Mouse (Mus musculus) adrenal gland (tissue): ENCODE results near the gene Fuz.

Experiments
- intact Hi-C: fragments of 180-260 bp; cut with DNase I; formaldehyde crosslinking; loops from one replicate; pipeline ENCODE4 v1.15.1; 2025
- long read RNA-seq, 2 experiments: library from polyadenylated mRNA; unstranded; transcript quantifications; one replicate each; pipeline ENCODE4 v2.0.0; 2020; ENCODE audit warnings: borderline replicate concordance in 1 of 2; ENCODE audit not compliant: insufficient replicate concordance in 1 of 2

Gene Fuz
- long read RNA-seq, experiment 1, transcript Fuz-201 (11 exons, 1,698 nt), result major isoform, 5 of 9 reads
- long read RNA-seq, experiment 1, partial matches to known transcripts, result 2 of 9 reads
- long read RNA-seq, experiment 1, other reads (novel, unspliced or antisense), result 2 of 9 reads
- long read RNA-seq, experiment 2, transcript Fuz-201 (11 exons, 1,698 nt), result major isoform, 6 of 10 reads
- long read RNA-seq, experiment 2, partial matches to known transcripts, result 1 of 10 reads
- long read RNA-seq, experiment 2, other reads (novel, unspliced or antisense), result 2 of 10 reads

DNA sequence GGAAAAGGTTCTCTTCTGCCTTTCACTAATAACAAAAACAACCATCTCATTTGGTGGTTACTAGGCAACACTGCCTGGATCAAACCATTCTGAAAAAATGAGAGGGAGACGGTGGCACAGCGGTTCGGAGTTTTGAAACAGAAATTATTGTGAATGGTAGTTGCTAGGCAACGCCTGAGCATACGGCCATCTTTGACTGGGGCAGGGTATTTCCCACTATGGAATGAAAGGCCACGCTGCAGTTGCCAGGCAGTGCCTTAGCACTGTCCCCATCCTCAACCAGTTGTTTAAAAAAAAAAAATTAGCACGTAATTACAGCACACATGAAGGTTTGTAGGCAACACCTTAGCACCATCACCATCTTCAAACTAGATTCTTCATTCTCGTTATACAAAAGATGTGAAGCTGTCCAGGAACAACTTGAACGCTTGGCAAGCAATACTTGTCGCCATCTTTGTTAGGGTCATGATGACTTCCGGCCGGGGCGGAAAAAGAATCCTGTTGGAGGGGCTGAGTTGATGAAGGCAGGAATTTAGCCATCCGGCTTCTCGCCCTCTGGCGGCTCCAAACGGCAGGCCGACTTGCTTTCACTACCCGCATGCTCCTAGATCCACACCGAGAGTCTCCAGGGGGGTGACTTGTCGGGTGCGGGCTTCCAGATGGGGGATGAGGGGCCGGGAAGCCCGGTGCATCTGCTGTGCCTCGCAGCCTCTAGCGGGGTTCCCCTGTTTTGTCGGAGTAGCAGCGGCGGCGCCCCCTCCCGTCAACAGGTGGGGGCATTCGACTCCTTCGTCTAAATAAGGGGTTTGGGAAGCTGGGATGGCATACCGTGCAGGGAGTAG is at the start of gene Fuz:
Fuz (plus strand) TSS at position 487 of the 842 bp plus-strand sequence.
- intact Hi-C loops, result no loop called here

DNA sequence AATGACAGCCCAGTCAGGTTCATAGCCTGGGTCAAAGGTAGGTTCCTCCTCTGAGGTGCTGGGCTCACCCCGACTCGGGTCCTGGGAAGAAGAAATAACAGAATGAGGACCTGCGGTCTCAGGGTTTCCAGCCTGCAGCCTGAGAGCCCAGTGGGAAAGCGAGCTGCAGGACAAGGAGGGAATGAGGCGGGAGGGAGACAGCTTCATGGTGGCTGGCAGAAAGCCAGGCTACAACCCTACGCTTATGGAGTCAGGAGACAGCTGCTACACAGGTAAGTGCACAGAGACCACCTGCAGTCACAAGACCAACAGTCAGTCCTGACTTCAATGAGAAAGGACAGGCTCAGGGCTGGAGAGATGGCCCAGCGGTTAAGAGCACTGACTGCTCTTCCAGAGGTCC is 49.1 kb upstream of the Fuz start:
- intact Hi-C loops, result no loop called here

DNA sequence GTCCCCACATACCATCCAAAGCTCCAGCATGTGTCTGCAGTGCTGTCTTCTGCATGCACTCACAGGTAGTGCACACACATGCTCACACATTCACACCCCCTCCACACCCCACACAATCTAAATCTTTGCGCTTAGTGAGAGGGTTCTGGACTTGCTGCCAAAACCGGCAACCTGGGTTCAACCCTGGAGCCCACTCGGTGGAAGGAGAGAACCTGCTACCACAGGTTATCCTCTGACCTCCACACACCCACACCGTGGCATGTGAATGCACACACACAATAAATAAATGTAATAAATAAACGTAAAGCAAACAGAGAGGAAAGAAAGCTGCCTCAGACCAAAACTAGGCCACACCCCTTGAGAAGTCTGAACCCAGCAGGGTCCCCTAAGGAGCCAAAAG is 48.1 kb upstream of the Fuz start:
- intact Hi-C loops, result no loop called here

DNA sequence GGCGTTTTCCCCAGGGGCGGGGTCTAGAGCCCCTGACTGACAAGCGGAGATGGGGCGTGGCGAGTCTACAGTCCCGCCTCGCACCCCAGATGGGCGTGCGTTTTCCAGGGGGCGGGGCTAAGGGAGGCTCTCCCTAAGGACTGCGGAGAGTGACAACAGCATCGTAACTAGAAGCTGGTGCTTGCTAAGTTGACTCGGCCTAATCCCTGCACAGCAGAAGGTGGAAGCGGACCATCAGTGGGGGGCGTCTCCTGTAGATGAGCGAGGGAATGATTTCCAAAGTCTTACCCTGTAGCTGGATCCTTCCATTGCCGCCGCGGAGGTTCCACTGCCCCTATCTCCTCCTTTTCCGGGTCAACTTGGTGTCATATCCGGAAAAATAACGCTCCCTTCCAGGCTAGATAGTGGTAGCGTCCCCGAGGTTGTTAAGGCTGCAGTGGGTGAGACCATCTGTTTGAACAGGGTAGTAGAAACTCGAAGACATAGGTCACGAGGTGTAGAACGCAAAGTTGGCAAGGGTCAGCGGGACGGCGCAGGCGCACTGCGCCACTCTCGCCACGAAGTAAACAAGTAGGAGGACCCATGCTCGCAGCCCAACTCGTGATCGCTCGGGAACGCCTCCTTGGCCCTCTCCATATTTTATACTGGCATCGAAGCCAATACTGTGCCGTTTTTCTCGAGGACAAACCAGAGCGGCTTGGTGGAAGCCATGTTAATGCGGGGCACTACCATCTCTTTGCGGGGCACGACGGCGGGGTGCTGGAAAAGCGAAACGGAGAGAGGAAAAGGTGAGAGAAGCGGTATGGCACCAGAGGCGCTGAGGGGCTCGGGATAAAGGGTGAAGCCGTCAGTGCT is 47.1 kb upstream of the Fuz start, which contains the start of the genes Akt1s1 and Tbc1d17:
Akt1s1 (plus strand) TSS at position 431 of the 855 bp plus-strand sequence.
Tbc1d17 (minus strand) TSS at position 519 of the 855 bp plus-strand sequence.
- intact Hi-C loops, result no loop called here

DNA sequence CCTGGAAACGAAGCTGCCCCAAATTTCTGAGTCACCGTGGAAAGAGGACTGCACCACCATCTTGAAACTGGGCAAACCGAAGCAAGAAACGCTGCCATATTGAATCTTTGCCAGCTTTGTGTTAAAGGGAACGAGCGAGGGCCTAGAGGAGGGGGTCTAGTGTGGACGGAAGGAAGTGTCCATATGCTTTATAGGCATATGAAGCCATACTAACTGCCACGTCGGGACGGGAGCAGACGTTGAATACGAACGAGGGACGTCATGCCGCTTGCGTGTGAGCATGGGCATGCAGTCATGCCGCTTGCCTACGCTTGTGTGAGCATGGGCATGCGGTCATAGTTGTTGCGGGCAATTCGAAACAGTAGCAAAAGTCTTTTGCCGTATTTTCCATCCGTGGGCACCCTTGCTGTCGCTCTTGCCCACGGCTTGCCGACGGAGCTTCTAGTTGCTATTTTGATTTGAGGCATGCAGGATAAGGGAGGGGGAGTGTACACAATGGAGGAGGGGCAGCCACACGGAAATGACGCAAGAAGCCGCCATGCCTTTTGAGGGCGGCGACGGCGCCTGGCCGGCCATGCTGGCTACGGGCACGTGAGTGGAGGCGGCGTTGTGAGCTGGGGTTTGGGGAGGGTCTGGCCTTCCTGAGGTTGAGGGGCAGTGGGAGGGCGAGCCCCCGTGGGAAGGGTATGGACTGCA is 46.3 kb upstream of the Fuz start:
- intact Hi-C loops, result no loop called here

DNA sequence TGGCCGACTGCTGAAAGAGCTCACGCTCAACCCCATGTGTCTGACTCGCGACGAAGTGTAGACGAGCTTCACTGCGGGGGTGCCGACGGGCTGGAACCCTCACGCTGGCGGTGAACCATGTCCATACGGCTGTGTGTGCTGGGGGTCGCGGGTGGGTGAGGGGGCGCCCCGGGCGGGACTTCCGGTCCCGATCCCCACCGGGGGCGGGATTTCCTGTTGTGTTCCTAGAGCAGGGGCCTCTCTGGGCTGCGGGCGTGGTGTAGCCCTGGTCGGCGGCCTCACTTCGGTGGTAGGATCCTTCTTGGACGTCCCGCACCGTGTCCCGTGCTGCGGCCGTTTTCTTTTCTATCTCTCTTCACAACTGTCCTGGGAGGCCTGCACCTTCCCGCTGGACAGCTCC is 45.7 kb upstream of the Fuz start:
- intact Hi-C loops, result no loop called here

DNA sequence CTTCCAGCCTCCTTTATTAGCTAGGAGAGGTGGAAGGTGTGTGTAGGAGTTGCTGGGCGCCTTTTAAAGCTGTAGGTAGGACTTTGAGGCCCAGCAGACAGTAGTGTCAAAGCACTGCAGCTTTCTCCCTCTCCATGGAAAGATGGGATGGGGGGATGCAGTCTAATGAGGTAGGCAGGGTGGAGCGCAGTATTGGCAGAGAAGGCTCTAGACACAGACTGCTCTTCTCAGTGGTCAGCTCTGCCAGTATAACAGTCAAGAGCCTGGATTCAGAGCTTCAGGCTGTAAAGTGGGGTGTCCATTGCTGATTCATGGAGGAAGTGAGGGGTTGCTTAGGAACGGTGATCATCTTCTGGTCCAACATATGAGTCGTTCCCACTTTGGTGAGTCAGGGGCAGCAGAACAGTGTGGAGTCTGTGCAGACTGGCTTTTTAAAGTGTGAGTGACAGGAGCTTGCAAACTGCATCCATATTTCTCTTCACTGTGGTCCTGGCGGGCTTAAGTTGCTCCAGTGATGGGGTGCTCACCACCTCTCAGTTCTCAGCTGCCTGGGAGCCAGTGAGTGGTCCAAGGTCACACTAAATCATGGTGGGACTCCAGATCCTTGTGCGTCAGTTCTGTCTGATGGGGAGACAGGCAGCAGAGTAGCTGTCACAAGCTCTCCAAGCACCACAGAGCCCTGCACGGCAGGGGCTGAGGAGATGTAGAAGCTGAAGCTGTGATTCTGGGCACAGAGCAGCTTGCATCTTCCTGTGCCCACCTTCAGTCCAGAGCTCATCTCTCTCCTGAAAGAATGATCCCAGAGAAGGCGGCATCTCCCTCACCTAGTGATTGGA is 44.9 kb upstream of the Fuz start:
- intact Hi-C loops, result no loop called here

DNA sequence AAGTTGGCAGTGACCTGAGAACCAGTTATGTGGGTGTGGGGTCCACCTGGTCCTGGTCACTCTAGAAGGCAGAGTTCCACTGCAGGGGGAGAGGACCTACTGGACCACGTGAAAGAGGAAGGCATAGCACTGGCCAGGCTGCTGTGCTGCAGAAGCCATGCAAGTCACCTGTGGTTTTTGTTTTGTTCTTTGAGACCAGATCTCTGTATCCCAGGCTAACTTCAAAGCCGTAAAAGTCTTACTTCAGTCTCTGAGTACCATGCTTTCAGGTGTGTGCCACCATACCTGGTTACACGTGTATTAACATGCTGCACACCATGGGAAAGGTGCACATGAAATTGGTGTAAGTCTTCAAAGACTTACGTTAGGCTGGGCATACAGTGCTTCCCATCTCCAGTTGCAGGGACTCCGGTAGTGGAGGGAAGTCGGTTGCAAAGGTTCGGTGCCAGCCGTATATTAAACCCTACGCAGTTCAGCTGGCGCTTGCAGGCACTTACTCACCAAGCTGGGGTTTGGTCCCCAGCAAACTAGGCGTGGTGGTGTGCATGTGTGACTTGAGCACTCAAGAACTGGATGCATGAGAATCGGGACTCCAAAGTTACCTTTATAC is 44.1 kb upstream of the Fuz start:
- intact Hi-C loops, result no loop called here

DNA sequence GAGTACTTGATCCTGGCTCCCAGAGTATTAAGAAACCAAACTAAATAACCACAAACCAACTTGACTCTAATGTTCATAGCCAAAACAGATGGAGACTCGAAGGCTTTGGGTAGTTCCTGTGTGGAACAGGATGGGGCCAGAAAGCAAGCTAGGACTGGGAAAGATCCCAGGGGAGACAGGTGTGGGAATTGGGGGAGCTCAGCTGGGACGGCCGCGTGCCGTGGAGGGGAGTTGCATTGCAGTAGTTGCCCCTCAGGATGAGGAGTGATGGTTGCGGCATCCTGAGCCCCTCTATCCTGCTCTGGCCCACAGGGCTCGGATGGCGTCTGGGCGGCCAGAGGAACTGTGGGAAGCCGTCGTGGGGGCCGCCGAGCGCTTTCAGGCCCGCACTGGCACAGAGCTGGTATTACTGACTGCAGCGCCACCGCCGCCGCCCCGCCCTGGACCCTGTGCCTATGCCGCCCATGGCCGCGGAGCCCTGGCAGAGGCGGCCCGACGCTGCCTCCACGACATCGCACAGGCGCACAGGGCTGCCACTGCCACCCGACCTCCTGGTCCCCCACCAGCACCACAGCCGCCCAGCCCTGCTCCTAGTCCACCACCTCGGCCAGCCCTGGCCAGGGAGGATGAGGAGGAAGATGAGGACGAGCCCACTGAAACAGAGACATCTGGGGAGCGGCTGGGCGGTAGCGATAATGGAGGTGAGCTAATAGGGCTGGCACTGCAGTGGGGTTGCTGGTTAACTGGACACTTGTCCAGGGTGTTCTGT is 43.4 kb upstream of the Fuz start:
- intact Hi-C loops, result no loop called here

DNA sequence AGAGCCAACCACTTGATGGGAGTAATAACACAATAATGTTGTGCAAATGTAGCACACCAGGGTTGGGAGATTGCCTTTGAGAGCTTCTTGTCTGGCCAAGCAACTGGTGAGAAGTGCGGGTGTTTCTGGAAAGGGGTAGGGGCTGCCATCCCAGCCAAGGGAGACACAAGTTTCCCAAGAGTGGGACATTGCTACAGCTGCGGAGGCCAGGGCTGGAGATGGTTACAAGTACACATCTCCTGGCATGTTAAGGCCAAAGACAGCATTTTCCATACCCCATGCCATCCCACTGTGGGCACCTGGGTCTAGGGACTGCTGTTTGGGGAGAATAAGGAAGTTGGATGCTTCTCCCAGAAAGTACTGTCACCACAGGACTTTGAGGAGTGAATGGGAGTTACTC is 42.8 kb upstream of the Fuz start:
- intact Hi-C loops, result no loop called here

DNA sequence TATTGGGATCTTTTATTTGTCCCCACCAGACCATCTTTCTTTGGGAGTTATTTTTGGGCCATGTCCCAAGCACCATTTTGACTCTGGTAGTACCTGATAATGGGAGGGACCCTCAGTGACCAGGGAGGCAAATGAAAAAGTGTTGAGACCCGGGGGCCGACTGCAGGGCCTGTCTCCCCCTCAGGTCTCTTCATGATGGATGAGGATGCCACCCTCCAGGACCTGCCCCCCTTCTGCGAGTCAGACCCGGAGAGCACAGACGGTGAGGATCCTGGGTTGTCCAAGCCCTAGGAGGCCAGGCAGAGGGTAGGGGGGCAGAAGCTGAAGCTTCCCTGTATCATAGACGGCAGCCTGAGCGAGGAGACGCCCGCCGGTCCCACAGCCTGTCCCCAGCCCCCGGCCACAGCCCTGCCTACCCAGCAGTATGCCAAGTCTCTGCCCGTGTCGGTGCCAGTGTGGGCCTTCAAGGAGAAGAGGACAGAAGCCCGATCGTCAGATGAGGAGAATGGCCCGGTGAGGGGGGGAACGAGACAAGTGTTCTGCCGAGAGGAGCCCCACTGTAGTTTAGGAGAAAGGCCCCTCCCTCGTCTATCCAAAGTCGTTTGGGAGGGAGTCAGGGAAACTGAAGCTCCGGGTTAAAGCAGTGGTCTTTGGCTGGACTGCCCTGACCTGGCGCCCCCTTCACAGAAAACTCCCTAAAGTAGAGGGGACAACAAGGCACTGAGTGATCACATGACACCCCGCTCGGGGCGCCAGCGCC is 42.1 kb upstream of the Fuz start:
- intact Hi-C loops, result no loop called here

DNA sequence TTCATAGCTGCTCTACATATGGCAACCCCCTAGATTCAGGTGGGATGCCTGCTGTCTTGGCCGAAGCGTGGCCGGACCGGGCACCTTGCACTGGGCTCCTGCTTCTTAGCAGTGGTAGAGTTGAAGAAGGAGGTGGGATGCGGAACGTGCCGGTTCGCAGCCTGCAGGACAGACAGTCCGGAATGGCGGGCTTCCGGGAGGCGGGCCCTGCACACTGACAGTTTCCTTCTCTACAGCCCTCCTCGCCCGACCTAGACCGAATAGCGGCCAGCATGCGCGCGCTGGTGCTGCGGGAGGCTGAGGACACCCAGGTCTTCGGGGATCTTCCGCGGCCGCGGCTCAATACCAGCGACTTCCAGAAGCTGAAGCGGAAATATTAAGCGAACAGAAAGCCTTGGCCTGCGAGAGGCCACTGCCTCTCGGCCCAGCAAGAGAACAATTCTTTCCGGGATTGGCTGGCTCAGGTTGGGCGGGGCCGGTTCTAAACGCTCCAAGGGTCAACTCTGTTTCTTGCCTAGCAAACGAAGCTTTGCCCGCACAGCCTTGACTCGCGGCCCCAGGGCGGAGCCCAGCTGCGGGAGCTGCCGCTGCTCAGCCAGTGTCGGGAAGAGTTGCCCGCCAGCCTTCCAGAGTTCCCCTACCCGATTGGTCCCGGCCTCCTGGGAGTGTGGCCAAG is 41.4 kb upstream of the Fuz start:
- intact Hi-C loops, result loop anchor here (5.0 kb wide), 1 partner anchor 38 kb away; the partner anchor contains the start of gene Med25

DNA sequence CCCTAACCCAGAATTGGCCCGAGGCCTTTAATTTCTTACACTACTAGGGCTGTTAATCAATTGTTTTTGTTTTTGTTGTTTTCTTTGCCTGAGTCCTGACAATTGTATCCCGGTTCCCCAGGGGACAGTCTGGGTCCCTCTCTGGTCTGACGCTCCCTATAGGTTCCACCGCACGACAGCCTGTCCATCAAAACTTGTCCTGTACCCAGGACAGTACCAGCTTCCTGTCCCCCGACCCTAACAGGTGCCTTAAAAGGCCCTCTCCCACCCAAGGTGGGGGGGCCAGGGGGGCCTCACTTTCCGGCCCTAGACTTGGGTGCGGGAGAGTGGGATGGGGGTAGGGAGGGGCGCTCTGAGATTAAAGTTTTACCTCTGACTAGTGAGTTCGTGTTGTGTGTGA is 40.8 kb upstream of the Fuz start:
- intact Hi-C loops, result loop anchor here (5.0 kb wide), 1 partner anchor 37 kb away; the partner anchor contains the start of gene Med25

DNA sequence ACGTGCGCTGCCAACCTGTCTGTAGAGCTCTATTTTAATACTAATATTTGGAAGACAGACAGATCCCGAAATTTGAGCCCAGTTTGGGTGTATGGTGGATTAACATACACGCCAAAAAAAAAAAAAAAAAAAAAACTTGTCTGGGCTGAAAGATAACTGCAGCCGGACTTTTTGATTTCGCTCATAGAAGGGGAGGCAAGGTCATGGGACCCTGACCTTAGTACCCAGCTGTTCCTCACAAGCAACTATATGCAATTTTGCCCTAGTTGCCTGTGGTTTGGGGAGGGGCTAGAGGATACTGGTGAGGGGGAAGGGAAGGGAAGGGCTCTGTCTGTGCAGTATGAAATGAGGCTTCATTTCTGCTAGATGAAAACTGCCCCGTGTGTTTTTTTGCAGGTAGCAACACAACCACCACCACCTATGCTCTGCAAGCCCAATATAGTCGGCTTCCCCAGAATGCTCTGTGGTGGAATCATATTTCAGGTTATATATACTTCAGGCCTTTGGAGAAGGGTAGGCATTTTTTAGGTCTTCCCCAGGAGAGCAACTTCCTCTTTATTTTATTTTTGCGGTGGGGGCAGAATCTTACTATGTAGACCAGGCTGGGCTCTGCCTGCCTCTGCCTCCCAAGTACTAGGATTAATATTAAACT is 39.5 kb upstream of the Fuz start:
- intact Hi-C loops, result loop anchor here (5.0 kb wide), 1 partner anchor 36 kb away; the partner anchor contains the start of gene Med25

DNA sequence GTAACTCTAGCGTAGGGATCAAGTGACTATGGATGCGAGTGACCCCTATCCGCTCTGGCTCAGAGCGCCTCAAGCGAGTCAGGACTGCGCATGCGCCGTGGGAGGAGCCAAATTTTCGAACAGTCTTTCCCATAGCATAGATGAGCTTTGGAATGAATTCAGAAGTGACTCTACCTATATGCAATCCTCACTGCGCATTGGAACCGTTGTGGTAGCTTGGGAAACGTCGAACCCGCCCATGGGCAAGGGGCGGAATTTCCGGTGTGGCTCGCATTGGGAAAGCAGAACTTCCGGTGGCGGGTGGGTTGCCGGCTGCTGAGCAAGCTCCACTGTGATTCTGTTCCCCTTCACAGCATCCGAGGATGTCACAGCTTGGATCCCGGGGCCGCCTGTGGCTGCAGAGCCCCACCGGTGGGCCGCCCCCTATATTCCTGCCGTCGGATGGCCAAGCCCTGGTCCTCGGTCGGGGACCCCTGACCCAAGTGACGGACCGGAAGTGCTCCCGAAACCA is 38.8 kb upstream of the Fuz start, which contains the start of gene Pnkp:
Pnkp (plus strand) TSS at position 98 of the 511 bp plus-strand sequence.
- intact Hi-C loops, result loop anchor here (5.0 kb wide), 1 partner anchor 35 kb away; the partner anchor contains the start of gene Med25

DNA sequence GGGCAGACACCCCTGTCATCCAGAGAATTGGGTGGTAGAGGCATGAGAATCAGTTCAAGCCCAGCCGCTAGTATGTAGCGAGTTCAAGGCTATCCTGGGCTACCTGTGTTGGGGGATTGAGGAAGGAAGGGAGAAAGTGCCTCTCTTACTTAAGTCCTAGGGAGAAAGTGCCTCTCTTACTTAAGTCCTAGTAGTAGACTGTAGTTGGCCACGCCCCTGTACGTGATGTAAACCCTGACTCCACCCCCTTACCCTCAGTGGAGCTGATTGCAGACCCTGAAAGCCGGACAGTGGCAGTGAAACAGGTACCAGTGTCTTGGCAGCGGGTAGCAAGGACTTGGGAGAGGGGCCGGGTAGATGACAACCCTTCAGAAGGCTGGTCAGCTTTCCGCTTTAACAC is 38.0 kb upstream of the Fuz start:
- intact Hi-C loops, result loop anchor here (5.0 kb wide), 1 partner anchor 34 kb away; the partner anchor contains the start of gene Med25
